Mouse (Mus musculus) neural tube, embryonic 14.5 days (tissue): Measurements from ENCODE around the gene Irgm1. TPM values are rescaled to one million over a fixed set of nuclear protein-coding genes. Genes with fewer than 3 reads are reported as not detected.
"Not testable (repeated sequence)": the region's sequence is repeated elsewhere in the genome, so short reads cannot be mapped to it uniquely, and the experiment has no call there.

Source experiments
- ATAC-seq: fragments of 200-750 bp; cut with Nextera tagmentation; 2 replicates; pipeline ENCODE4 v1.8.0; 2017; ENCODE audit warnings: low read depth, mild to moderate bottlenecking, moderate TSS enrichment, moderate library complexity
- H3K27ac ChIP-seq: fragments of 300-500 bp; sonication (generic); 2 replicates; pipeline ENCODE4 v1.5.1; 2014; ENCODE audit warnings: low read depth, mild to moderate bottlenecking, control low read depth, low read length, moderate library complexity, mixed read lengths
- H3K27me3 ChIP-seq: fragments of 300-500 bp; sonication (generic); 2 replicates; pipeline ENCODE4 v1.6.1; 2014; ENCODE audit warnings: low read length; ENCODE audit not compliant: control insufficient read depth, insufficient read depth
- H3K36me3 ChIP-seq: fragments of 300-500 bp; sonication (generic); 2 replicates; pipeline ENCODE4 v1.6.1; 2014; ENCODE audit warnings: low read length, mixed read lengths; ENCODE audit not compliant: control insufficient read depth, insufficient read depth
- H3K4me1 ChIP-seq: fragments of 300-500 bp; sonication (generic); 2 replicates; pipeline ENCODE4 v1.6.1; 2014; ENCODE audit warnings: low read length; ENCODE audit not compliant: control insufficient read depth, insufficient read depth
- H3K4me2 ChIP-seq: fragments of 300-500 bp; sonication (generic); 2 replicates; pipeline ENCODE4 v1.6.1; 2014; ENCODE audit warnings: mild to moderate bottlenecking, low read depth, low read length, control low read depth
- H3K4me3 ChIP-seq: fragments of 300-500 bp; sonication (generic); 2 replicates; pipeline ENCODE4 v1.5.1; 2014; ENCODE audit warnings: low read depth, low read length, control low read depth, mixed read lengths
- H3K9ac ChIP-seq: fragments of 300-500 bp; sonication (generic); replicated peaks from 2 replicates; pipeline ENCODE4 v1.6.1; 2014; ENCODE audit warnings: low read depth, mild to moderate bottlenecking, control low read depth, low read length, mixed read lengths
- H3K9me3 ChIP-seq: fragments of 300-500 bp; sonication (generic); 2 replicates; pipeline ENCODE4 v1.6.1; 2016; ENCODE audit warnings: low read length; ENCODE audit not compliant: control insufficient read depth
- WGBS: fragments of 180-500 bp; shearing (Covaris S2); extraction: QIAGEN DNeasy Blood & Tissue Kit; methylation state at CpG from one replicate; pipeline ENCODE4 v1.1.7; 2014; 5-methylcytosine and 5-hydroxymethylcytosine counted together
- polyA plus RNA-seq: library from polyadenylated mRNA; unstranded; fragments of >200 nt; fragmentation: Nextera tagmentation; extraction: Ambion mirVana; gene quantifications from 2 replicates; pipeline ENCODE4 v1.2.1, GENCODE M21; 2014

Gene Irgm1
- polyA plus RNA-seq, 1 experiment from 2014 or later, result 3.1 TPM

DNA sequence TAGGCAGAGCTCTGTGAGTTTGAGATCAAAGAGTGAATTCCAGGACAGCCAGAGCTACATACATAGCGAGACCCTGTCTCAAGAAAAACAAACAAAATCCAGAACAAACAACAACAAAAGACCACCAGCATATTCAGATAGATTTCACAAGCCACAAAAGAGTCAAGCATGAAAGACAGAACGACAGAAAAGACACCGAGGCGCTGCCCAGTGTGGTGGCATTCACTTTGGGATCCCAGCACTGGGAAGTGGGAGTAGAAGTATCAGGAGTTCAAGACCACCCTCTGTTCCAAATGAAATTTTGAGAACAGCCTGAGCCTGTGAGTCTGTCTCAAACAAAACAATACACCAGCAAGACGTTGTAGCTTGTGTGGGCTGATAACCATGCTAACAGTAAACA, 24.6 kb downstream of the Irgm1 start:
- no peak overlapping the region for H3K4me2 ChIP-seq
- no peak overlapping the region for H3K4me3 ChIP-seq
- H3K36me3 ChIP-seq, result no peaks in the 10 kb centered on the region
- ATAC-seq, result no peak
- no peak overlapping the region for H3K27ac ChIP-seq
- H3K9me3 ChIP-seq, result no peaks in the 10 kb centered on the region
- no peaks in the 10 kb centered on the region for H3K4me1 ChIP-seq
- no peaks in the 10 kb centered on the region for H3K27me3 ChIP-seq
- H3K9ac ChIP-seq, result no peak overlapping the region
- WGBS, result 61% methylated on average over 5 of the region's 5 CpGs

GRCm38 (mm10) chr11:48846362-48846761, 25.1 kb downstream of the Irgm1 start:
- H3K4me2 ChIP-seq, H3K27me3 ChIP-seq, H3K9ac ChIP-seq, ATAC-seq, H3K36me3 ChIP-seq, H3K9me3 ChIP-seq, H3K27ac ChIP-seq, H3K4me1 ChIP-seq, H3K4me3 ChIP-seq: not testable (repeated sequence)
- 79% methylated on average over 2 of the region's 2 CpGs for WGBS

- no peak for ATAC-seq
- Histone ChIP-seq H3K36me3 (no peaks in the 10 kb centered on the region), H3K4me1 (no peaks in the 10 kb centered on the region), H3K27ac (no peak overlapping the region), H3K27me3 (no peaks in the 10 kb centered on the region), H3K4me2 (no peak overlapping the region), H3K9me3 (no peaks in the 10 kb centered on the region), H3K9ac (no peak overlapping the region), H3K4me3 (no peak overlapping the region)
- 34% methylated on average over 13 of the region's 13 CpGs for WGBS
These were observed 26.2 kb downstream of the Irgm1 start for GRCm38 (mm10) chr11:48845244-48845815.

DNA sequence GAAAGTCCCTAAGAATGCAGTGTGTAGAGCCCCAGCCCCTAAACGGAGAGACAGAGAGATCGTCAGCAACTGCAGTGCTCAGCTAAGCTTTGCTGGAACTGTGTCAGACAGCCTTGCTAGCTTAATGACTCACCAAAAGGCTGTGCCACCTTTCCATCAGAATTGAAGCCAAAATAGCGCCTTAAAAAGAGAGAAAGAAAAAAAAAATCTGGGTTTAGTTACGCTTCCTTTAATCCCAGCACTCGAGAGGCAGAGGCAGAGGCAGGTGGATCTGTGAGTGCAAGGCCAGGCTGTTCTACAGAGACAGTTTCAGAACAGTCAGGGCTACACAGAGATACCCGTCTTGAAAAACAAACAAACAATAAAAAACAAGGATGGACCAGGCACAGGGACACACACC, 27.2 kb downstream of the Irgm1 start:
- 61% methylated on average over 6 of the region's 6 CpGs for WGBS
- no peak overlapping the region for H3K4me3 ChIP-seq

DNA sequence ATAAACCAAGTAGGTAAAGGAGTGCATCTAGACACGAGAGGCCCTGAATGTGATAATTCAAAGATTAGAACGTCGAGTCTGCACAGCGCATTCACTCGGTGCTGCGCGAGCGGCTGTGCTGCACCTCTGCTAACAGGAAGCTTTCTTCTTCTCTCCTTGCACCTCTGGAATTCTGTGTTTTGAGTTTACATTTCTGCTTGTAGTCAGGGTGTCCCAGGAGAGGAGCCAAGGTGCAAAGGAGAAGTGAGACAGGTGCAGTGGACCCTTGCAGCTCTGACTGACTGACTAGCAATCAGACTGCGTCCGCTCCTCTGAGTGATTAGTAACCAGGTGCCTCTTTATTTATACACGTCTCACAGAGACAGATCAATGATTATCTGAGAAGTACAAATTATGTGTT, 28.3 kb downstream of the Irgm1 start:
- no peak for ATAC-seq
- no peak overlapping the region for H3K27ac ChIP-seq
- WGBS, result 87% methylated on average over 11 of the region's 11 CpGs

More for the DNA sequence above, 27.2 kb downstream of the Irgm1 start:
- no peak overlapping the region for H3K4me2 ChIP-seq
- H3K9me3 ChIP-seq, result no peaks in the 10 kb centered on the region
- ATAC-seq, result no peak
- no peak overlapping the region for H3K9ac ChIP-seq
- H3K27me3 ChIP-seq, result no peaks in the 10 kb centered on the region
- H3K36me3 ChIP-seq, result no peaks in the 10 kb centered on the region
- H3K4me1 ChIP-seq, result no peaks in the 10 kb centered on the region
- H3K27ac ChIP-seq, result no peak overlapping the region

DNA sequence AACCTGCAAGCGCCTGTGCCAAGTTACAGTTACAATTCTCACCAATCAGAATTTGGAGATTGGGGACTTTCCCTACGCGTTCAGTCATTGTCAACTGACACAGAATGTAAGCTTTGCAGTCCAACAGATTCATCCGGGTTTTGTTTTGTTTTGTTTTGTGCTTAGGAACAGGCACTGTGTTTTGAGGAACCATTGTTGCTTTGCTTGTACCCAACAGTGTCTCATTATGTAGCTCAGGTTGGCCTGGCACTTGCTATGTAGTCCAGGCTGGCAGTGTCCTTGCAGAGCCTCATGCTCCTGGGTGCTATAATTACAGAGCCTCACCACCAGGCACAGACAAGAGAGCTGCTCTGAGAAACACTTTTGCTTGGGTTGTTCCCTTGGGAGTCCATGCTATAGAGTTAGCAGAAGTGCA, 29.1 kb downstream of the Irgm1 start:
- H3K27ac ChIP-seq, result no peak overlapping the region
- peaks cover 2% of the 10 kb centered on the region; the same call in 1 of the 2 replicates for H3K27me3 ChIP-seq
- H3K36me3 ChIP-seq, result no peaks in the 10 kb centered on the region
- no peak overlapping the region for H3K4me2 ChIP-seq
- H3K4me1 ChIP-seq, result no peaks in the 10 kb centered on the region
- H3K4me3 ChIP-seq, result no peak overlapping the region
- 75% methylated on average over 4 of the region's 4 CpGs for WGBS
- no peak overlapping the region for H3K9ac ChIP-seq
- no peaks in the 10 kb centered on the region for H3K9me3 ChIP-seq
- ATAC-seq, result no peak

More for the DNA sequence above, 28.3 kb downstream of the Irgm1 start:
- no peak overlapping the region for H3K4me3 ChIP-seq
- no peaks in the 10 kb centered on the region for H3K9me3 ChIP-seq
- H3K4me1 ChIP-seq, result no peaks in the 10 kb centered on the region
- H3K36me3 ChIP-seq, result no peaks in the 10 kb centered on the region
- H3K4me2 ChIP-seq, result no peak overlapping the region
- H3K27me3 ChIP-seq, result no peaks in the 10 kb centered on the region
- no peak overlapping the region for H3K9ac ChIP-seq

- Histone ChIP-seq H3K9ac (no peak overlapping the region), H3K4me2 (no peak overlapping the region), H3K36me3 (no peaks in the 10 kb centered on the region), H3K4me1 (no peaks in the 10 kb centered on the region), H3K27ac (no peak overlapping the region), H3K9me3 (no peaks in the 10 kb centered on the region), H3K4me3 (no peak overlapping the region), H3K27me3 (peaks cover 2% of the 10 kb centered on the region; the same call in 1 of the 2 replicates)
- WGBS, result 80% methylated on average over 5 of the region's 5 CpGs
- ATAC-seq, result no peak
These were observed 30.3 kb downstream of the Irgm1 start for GRCm38 (mm10) chr11:48841213-48841612.

- Histone ChIP-seq H3K27me3 (peaks cover 2% of the 10 kb centered on the region; the same call in 1 of the 2 replicates), H3K36me3 (no peaks in the 10 kb centered on the region), H3K4me2 (no peak overlapping the region), H3K27ac (no peak overlapping the region), H3K9me3 (no peaks in the 10 kb centered on the region), H3K9ac (no peak overlapping the region), H3K4me3 (no peak overlapping the region), H3K4me1 (no peaks in the 10 kb centered on the region)
- ATAC-seq, result no peak
These were observed 30.7 kb downstream of the Irgm1 start for GRCm38 (mm10) chr11:48840805-48841204.

DNA sequence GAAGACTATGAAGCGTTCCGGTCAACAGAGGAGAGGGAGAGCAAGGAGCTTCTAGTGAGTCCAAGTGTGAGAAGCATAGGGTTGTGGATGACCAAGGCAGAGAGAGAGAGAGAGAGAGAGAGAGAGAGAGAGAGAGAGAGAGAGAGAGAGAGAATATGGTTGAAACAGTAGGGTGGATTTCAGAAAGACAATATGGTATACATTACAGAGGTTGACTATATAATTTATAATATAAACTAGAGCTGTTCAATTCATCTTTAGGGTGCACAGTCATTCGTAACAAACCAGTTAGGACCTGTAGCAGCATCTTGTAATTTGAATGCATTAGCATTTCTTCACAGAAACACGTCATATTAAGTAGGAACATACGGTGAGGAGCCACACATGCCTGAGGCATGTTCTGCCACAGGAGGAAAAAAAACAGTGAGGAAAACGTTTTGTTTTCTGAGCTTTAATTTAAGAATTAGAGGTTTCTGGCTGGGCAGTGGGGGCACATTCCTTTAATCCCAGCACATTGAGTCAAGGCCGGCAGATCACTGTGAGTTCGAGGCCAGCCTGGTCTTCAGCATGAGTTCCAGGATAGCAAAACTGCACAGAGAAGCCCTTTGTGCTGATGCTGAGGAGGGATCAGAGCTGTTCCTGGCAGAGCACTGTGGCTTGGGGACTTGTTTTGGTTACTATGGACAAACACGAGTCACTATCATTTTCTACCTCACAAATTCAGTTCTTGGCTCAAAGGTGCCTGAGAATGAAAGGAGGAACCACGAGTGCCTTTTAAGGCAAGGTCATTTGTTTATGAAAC, 32.4 kb downstream of the Irgm1 start:
- H3K27ac ChIP-seq, result no peak overlapping the region
- WGBS, result 73% methylated on average over 10 of the region's 10 CpGs
- H3K4me2 ChIP-seq, result peak overlapping the region; percentile 65; the same call in 1 of the 2 replicates
- H3K27me3 ChIP-seq, result peaks cover 2% of the 10 kb centered on the region; the same call in 1 of the 2 replicates
- no peak overlapping the region for H3K9ac ChIP-seq
- H3K9me3 ChIP-seq, result no peaks in the 10 kb centered on the region
- H3K4me3 ChIP-seq, result peak overlapping the region; percentile 81
- H3K36me3 ChIP-seq, result no peaks in the 10 kb centered on the region
- no peak for ATAC-seq
- no peaks in the 10 kb centered on the region for H3K4me1 ChIP-seq
